Mouse (Mus musculus): ENCODE data around the gene Adgrl2.

DNA sequence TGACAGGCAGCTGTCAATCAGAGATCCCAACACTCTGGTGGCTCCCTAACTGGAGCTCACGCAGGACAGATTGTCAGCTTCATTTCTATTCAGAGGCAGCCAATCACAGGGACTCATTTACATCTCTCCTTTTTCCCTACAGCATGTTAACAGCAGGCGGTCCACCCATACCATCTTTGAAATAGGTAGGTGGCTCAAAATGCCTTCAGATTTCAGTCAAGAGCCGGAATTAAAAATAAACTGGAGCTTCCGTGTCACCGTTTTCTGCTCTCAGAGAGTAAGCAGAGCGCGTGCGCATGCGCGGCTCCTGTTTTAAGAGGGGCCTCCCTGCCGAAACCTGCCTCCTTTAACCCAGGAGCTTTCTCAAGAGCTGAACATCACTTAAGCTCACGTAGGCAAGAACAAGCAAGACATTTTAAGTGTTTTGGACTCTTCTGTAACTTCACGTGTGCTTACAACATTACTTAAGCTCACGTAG lies 67.7 kb downstream of the Adgrl2 start:
- TF ChIP-seq POLR2A (IDR thresholded peaks at IDR 0.05; ENCODE audit: low read depth, low read length) (no peak), CTCF (IDR thresholded peaks at IDR 0.05; ENCODE audit: borderline replicate concordance, insufficient read depth, low read length) (no peak)

Data from embryonic fibroblast, embryonic 13.5 days (primary cell).